Mouse (Mus musculus): ENCODE results near the gene Spocd1. TPM values are rescaled to one million over a fixed set of nuclear protein-coding genes. Genes with fewer than 3 reads are reported as not detected.

Gene Spocd1
- polyA plus RNA-seq, 1 experiment from 2014 or later, result not detected

GRCm38 (mm10) chr4:129985671-129986441 is 56.8 kb downstream of the Spocd1 start:
- WGBS, result under 1% methylated on average over 47 of the region's 58 CpGs
- H3K27me3 ChIP-seq (ENCODE audit: control insufficient read depth, insufficient read depth, low read length), result peaks cover 5% of the 10 kb centered on the region; the same call in 1 of the 2 replicates

GRCm38 (mm10) chr4:129987825-129988504 is 58.9 kb downstream of the Spocd1 start:
- H3K9me3 ChIP-seq (ENCODE audit: control insufficient read depth, low read length), result no peaks in the 10 kb centered on the region
- no peak for ATAC-seq (ENCODE audit: low read depth)
- H3K4me2 ChIP-seq (ENCODE audit: low read depth, low read length), result peak overlapping the region; percentile 85
- peaks cover 3% of the 10 kb centered on the region; the same call in 1 of the 2 replicates for H3K27me3 ChIP-seq (ENCODE audit: control insufficient read depth, insufficient read depth, low read length)
- 1% methylated on average over 44 of the region's 53 CpGs for WGBS
- peaks cover 38% of the 10 kb centered on the region for H3K4me1 ChIP-seq (ENCODE audit: control insufficient read depth, insufficient read depth, low read length)
- H3K9ac ChIP-seq (replicated peaks; ENCODE audit: low read depth, low read length), result peak overlapping the region; percentile 55
- H3K36me3 ChIP-seq (ENCODE audit: control insufficient read depth, insufficient read depth, low read length), result no peaks in the 10 kb centered on the region
- no peak overlapping the region for H3K27ac ChIP-seq (ENCODE audit: low read depth, low read length)
- H3K4me3 ChIP-seq (ENCODE audit: low read depth, low read length), result peak overlapping the region; percentile 43

More at GRCm38 (mm10) chr4:129985671-129986441, 56.8 kb downstream of the Spocd1 start:
- Histone ChIP-seq H3K4me3 (ENCODE audit: low read depth, low read length) (peak overlapping the region; percentile 78), H3K4me2 (ENCODE audit: low read depth, low read length) (peak overlapping the region; percentile 85), H3K4me1 (ENCODE audit: control insufficient read depth, insufficient read depth, low read length) (peaks cover 53% of the 10 kb centered on the region), H3K36me3 (ENCODE audit: control insufficient read depth, insufficient read depth, low read length) (no peaks in the 10 kb centered on the region), H3K9me3 (ENCODE audit: control insufficient read depth, low read length) (no peaks in the 10 kb centered on the region), H3K27ac (ENCODE audit: low read depth, low read length) (peak overlapping the region; percentile 78), H3K9ac (replicated peaks; ENCODE audit: low read depth, low read length) (peak overlapping the region; percentile 91)
- peak; percentile 29; the same call in 1 of the 2 replicates for ATAC-seq (ENCODE audit: low read depth)

GRCm38 (mm10) chr4:129989925-129990324 is 60.9 kb downstream of the Spocd1 start:
- H3K4me3 ChIP-seq (ENCODE audit: low read depth, low read length), result no peak overlapping the region
- H3K9ac ChIP-seq (replicated peaks; ENCODE audit: low read depth, low read length), result no peak overlapping the region
- no peak overlapping the region for H3K27ac ChIP-seq (ENCODE audit: low read depth, low read length)
- ATAC-seq (ENCODE audit: low read depth), result no peak
- H3K36me3 ChIP-seq (ENCODE audit: control insufficient read depth, insufficient read depth, low read length), result no peaks in the 10 kb centered on the region
- no peak overlapping the region for H3K4me2 ChIP-seq (ENCODE audit: low read depth, low read length)
- 64% methylated on average over 4 of the region's 4 CpGs for WGBS
- H3K9me3 ChIP-seq (ENCODE audit: control insufficient read depth, low read length), result no peaks in the 10 kb centered on the region
- H3K27me3 ChIP-seq (ENCODE audit: control insufficient read depth, insufficient read depth, low read length), result peaks cover 3% of the 10 kb centered on the region; the same call in 1 of the 2 replicates
- H3K4me1 ChIP-seq (ENCODE audit: control insufficient read depth, insufficient read depth, low read length), result peaks cover 33% of the 10 kb centered on the region

GRCm38 (mm10) chr4:129992720-129993119 is 63.7 kb downstream of the Spocd1 start:
- Histone ChIP-seq H3K36me3 (ENCODE audit: control insufficient read depth, insufficient read depth, low read length) (no peaks in the 10 kb centered on the region), H3K27ac (ENCODE audit: low read depth, low read length) (no peak overlapping the region), H3K4me2 (ENCODE audit: low read depth, low read length) (no peak overlapping the region), H3K9ac (replicated peaks; ENCODE audit: low read depth, low read length) (no peak overlapping the region), H3K27me3 (ENCODE audit: control insufficient read depth, insufficient read depth, low read length) (no peaks in the 10 kb centered on the region), H3K4me3 (ENCODE audit: low read depth, low read length) (no peak overlapping the region), H3K9me3 (ENCODE audit: control insufficient read depth, low read length) (no peaks in the 10 kb centered on the region), H3K4me1 (ENCODE audit: control insufficient read depth, insufficient read depth, low read length) (peaks cover 23% of the 10 kb centered on the region)
- no peak for ATAC-seq (ENCODE audit: low read depth)
- WGBS, result 76% methylated on average over 16 of the region's 16 CpGs

- WGBS, result 87% methylated on average over 5 of the region's 5 CpGs
- Histone ChIP-seq H3K27me3 (ENCODE audit: control insufficient read depth, insufficient read depth, low read length) (no peaks in the 10 kb centered on the region), H3K9ac (replicated peaks; ENCODE audit: low read depth, low read length) (no peak overlapping the region), H3K4me3 (ENCODE audit: low read depth, low read length) (no peak overlapping the region), H3K9me3 (ENCODE audit: control insufficient read depth, low read length) (no peaks in the 10 kb centered on the region), H3K4me1 (ENCODE audit: control insufficient read depth, insufficient read depth, low read length) (peaks cover 18% of the 10 kb centered on the region), H3K4me2 (ENCODE audit: low read depth, low read length) (no peak overlapping the region), H3K36me3 (ENCODE audit: control insufficient read depth, insufficient read depth, low read length) (no peaks in the 10 kb centered on the region), H3K27ac (ENCODE audit: low read depth, low read length) (no peak overlapping the region)
- no peak for ATAC-seq (ENCODE audit: low read depth)
Observed at GRCm38 (mm10) chr4:129993213-129993612, 64.2 kb downstream of the Spocd1 start.

GRCm38 (mm10) chr4:129993944-129994695 is 65.1 kb downstream of the Spocd1 start:
- Histone ChIP-seq H3K27me3 (ENCODE audit: control insufficient read depth, insufficient read depth, low read length) (no peaks in the 10 kb centered on the region), H3K4me1 (ENCODE audit: control insufficient read depth, insufficient read depth, low read length) (peaks cover 12% of the 10 kb centered on the region; the same call in 1 of the 2 replicates), H3K4me2 (ENCODE audit: low read depth, low read length) (no peak overlapping the region), H3K4me3 (ENCODE audit: low read depth, low read length) (no peak overlapping the region), H3K9ac (replicated peaks; ENCODE audit: low read depth, low read length) (no peak overlapping the region), H3K36me3 (ENCODE audit: control insufficient read depth, insufficient read depth, low read length) (no peaks in the 10 kb centered on the region), H3K9me3 (ENCODE audit: control insufficient read depth, low read length) (no peaks in the 10 kb centered on the region), H3K27ac (ENCODE audit: low read depth, low read length) (peak overlapping the region; percentile 69)
- peak; percentile 42; the same call in 1 of the 2 replicates for ATAC-seq (ENCODE audit: low read depth)
- WGBS, result 50% methylated on average over 16 of the region's 16 CpGs

- Histone ChIP-seq H3K4me2 (ENCODE audit: low read depth, low read length) (no peak overlapping the region), H3K4me3 (ENCODE audit: low read depth, low read length) (no peak overlapping the region), H3K27me3 (ENCODE audit: control insufficient read depth, insufficient read depth, low read length) (no peaks in the 10 kb centered on the region), H3K4me1 (ENCODE audit: control insufficient read depth, insufficient read depth, low read length) (peaks cover 10% of the 10 kb centered on the region; the same call in 1 of the 2 replicates), H3K36me3 (ENCODE audit: control insufficient read depth, insufficient read depth, low read length) (no peaks in the 10 kb centered on the region), H3K27ac (ENCODE audit: low read depth, low read length) (0 out of 2 replicates have a peak overlapping the region, but pooled peaks have one; percentile 34), H3K9ac (replicated peaks; ENCODE audit: low read depth, low read length) (no peak overlapping the region), H3K9me3 (ENCODE audit: control insufficient read depth, low read length) (no peaks in the 10 kb centered on the region)
- WGBS, result 75% methylated on average over 5 of the region's 5 CpGs
- ATAC-seq (ENCODE audit: low read depth), result no peak
Observed at GRCm38 (mm10) chr4:129994728-129995127, 65.7 kb downstream of the Spocd1 start.

- Histone ChIP-seq H3K27me3 (ENCODE audit: control insufficient read depth, insufficient read depth, low read length) (no peaks in the 10 kb centered on the region), H3K27ac (ENCODE audit: low read depth, low read length) (no peak overlapping the region), H3K9me3 (ENCODE audit: control insufficient read depth, low read length) (no peaks in the 10 kb centered on the region), H3K4me2 (ENCODE audit: low read depth, low read length) (no peak overlapping the region), H3K4me3 (ENCODE audit: low read depth, low read length) (no peak overlapping the region), H3K36me3 (ENCODE audit: control insufficient read depth, insufficient read depth, low read length) (no peaks in the 10 kb centered on the region), H3K4me1 (ENCODE audit: control insufficient read depth, insufficient read depth, low read length) (peaks cover 12% of the 10 kb centered on the region), H3K9ac (replicated peaks; ENCODE audit: low read depth, low read length) (no peak overlapping the region)
- no peak for ATAC-seq (ENCODE audit: low read depth)
- 68% methylated on average over 8 of the region's 8 CpGs for WGBS
Observed at GRCm38 (mm10) chr4:129995255-129995654, 66.2 kb downstream of the Spocd1 start.

All from neural tube, embryonic 14.5 days (tissue).